Mouse (Mus musculus): Measurements from ENCODE around the gene Zkscan4.

Zkscan4 gene

DNA sequence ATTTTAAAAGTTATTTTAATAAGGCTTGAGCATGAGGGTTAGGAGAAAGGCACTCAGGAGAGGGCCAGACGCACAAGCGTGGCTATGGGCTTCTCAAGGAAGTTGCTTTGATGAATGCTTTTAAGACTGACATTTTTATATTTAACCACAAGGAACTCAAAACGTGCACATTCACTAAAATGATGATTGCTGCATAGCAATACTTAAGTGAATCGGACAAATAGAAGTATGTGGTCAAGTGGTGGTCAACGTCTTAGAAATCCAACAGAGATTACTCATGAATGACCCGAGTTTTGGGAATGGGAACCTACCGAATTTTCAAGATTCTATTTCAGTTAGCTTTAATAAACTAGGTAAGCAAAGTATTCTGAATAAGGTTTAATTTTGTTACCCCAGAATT lies 51.4 kb downstream of the Zkscan4 start:
- DNase-seq: no peak

DNA sequence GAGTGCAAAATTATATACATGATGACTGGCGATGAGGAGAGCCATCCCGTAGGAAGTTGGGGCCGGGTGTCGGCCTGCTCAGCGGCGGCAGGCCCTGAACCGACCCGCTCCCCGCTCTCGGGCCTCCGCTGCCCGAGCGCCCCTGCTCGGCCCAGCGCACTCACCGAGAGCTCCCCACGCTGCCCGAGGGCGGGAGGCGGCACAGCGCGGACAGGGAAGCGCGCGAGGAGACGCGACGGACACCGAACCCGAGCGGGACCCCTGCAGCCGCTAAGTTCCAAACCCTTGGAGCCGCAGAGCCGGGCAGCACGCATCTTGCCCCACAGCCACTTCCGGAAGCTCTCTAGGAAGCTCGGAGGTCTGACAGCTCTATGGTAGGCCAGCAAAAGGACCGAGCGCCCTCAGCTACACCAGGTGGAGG lies 52.1 kb downstream of the Zkscan4 start, which contains the start of gene Zkscan8:
TSS of gene Zkscan8 (minus strand) at position 340 of the 421 bp plus-strand sequence.
- peak; percentile 92 to 94 for DNase-seq
